Mouse (Mus musculus) spleen, embryonic (tissue): ENCODE data around the gene Gck.
"Not testable (repeated sequence)": the region's sequence is repeated elsewhere in the genome, so short reads cannot be mapped to it uniquely, and the experiment has no call there.

ENCODE experiments used
- CTCF ChIA-PET: fragments of 350-600 bp; sonication (Branson Sonifier 250); formaldehyde crosslinking; loops from one replicate; lab custom pipeline; 2022; lab: Charles Lee

The Gck gene

DNA sequence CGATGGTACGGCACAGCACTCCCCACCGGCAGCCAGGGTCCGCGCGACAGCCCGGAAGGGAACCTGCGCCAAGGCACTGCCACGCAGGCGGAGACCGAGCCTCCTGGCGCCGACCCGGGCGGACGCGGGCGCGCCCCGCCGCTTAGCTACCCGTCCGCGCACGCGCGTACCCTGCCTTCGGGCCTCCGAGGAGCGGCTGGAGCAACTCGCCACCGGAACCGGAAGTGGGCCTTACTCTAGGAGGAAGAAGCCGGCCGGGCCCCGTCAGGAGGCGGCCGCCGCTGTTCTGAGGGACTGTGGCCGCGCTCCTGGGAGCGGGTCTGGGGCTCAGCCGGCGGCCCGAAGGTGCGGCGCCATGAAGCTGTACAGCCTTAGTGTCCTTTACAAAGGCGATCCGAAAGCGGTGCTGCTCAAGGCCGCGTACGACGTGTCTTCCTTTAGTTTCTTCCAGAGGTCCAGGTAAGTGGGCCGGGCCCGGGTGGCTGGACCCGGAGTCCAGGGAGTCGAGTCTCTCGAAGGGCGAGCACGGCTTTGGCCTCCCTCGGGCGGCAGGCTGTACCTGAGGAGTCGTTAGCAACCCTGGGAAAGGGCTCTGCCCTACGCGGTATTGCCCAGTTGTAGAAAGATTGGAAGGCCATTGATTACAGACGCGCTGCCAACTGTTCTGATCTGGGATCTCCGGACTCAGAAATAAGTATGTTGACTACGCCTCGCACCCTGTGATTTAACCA, 5.8 kb upstream of the Gck start, which contains the start of gene Ykt6:
Ykt6 (plus strand) TSS at position 148 of the 731 bp plus-strand sequence.
- CTCF ChIA-PET, result interaction anchor here (1.2 kb wide), 2 partner anchors 35 to 41 kb away, joined by 4 to 5 read pairs; no protein-coding TSS in a partner anchor

DNA sequence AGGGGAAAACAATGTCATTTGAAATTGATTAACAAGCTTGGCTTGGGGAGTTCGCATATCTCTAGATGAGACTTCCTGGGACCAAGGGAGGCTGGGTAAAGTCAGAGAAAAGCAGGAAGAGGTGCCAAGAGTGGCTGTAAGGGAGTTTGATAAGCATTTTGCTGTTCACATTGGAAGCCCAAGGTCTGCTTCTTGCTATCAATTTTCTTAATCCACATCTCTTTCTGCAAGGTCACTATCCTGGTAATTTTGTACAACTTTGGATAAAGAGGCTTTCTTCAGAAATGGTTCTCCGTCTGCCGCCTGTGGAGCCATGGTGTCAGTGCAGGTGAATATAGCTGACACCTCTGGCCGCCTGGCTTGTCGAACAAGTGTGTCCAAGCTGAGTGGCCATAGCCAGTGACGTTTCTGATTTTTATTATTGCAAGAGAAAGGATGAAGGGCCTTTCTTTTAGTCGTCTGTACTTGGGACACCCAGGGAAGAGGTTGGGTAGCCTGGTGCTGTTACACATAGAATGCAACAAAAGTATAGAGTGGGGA, 5.2 kb upstream of the Gck start:
- CTCF ChIA-PET, result interaction anchor here (0.5 to 1.2 kb wide), 2 partner anchors 42 to 247 kb away, joined by 5 to 8 read pairs; no protein-coding TSS in a partner anchor

DNA sequence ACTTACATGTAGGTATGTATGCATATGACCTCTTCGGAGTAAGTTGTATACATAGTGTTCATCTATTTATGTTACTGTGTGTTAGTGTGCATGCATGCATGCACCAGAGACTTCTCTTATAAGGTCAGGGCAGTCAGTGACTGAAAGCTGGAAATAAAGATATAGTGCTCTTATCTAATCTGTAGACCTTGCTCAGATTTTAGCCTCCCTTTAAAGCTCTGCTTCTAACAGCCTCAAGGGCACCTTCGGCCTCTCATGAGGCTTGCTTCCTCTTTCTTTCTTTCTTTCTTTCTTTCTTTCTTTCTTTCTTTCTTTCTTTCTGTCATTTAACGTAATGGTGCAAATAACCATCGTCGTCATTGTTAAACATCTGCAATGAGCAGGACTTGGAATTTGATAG, 4.6 kb upstream of the Gck start:
- CTCF ChIA-PET, result interaction anchor here (0.5 to 1.2 kb wide), 2 partner anchors 43 to 246 kb away, joined by 5 to 8 read pairs; no protein-coding TSS in a partner anchor

DNA sequence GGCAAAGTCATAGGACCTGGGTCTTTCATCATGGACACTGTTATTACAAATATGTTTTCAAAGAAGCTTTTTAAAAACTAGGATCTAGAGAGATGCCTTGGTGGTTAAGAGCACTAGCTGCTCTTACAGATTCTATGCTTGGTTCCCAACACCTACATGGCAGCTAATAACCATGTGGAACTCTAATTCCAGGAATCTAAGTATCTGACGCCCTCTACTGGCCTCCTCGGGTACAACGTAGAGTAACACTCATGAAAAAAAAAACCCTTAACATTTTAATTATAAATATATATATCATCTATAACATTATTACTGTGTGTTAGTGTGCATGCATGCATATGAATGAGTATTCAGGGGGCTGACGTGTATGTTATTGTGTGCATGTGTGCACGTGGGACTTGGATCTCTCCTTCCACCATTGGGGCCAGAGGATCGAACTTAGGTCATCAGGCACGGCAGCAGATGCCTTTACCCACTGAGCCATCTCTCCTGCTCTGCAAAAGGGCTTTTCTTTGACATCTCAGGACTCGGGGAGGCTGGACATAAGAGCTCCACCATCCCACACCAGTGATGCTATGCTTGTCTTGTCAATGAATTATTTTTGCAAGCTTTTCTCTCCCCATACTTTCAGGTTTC, 3.4 kb upstream of the Gck start:
- CTCF ChIA-PET, result interaction anchor here (0.5 to 0.7 kb wide), 2 partner anchors 36 to 892 kb away, joined by 3 to 6 read pairs; no protein-coding TSS in a partner anchor

DNA sequence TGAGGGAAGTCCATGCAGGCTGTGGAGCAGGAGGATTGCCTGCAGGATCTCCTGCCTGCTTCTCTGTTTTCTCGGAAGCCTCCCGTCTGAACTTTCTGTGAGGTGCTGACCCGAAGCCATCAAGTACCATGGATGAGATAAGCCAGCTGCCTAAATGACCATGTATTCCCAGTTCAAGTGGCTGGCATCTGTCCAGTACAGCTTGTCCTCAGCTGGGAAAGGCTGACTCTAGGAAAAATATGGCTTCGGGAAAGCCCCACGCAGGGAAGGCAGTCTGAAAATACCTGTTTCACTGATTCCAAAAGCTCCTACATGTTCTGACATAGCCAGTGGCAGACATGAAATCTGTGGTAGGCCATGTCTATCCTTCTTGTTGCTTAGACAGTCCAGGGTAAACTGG, 2.6 kb upstream of the Gck start:
- CTCF ChIA-PET, result interaction anchor here (0.7 kb wide), 2 partner anchors 35 to 39 kb away, joined by 6 to 12 read pairs; no protein-coding TSS in a partner anchor

- CTCF ChIA-PET, result no interaction called here
Measured at GRCm38 (mm10) chr11:5948546-5949250, 1.2 kb downstream of the Gck start.

DNA sequence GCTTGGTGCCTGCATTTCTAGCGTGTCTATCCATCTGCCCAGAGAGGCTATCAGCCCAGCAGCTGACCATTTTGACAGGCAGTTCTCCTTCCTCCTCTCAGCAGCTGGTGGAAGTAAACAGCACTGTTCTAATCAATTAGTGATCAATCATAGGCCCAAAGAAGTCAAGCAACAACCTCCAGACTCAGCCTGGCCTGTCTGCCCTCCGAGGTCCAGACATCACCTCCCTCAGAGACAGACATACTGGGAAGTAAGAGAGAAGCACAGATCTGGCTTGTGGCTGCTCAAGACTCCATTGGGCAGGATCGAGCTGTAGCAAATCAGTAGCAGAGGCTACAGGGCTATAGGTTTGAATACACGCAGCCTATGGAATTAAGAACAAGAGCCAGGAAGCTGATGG, 2.1 kb downstream of the Gck start:
- CTCF ChIA-PET, result no interaction called here

- CTCF ChIA-PET, result no interaction called here
Measured at GRCm38 (mm10) chr11:5945096-5945495, 4.8 kb downstream of the Gck start.

DNA sequence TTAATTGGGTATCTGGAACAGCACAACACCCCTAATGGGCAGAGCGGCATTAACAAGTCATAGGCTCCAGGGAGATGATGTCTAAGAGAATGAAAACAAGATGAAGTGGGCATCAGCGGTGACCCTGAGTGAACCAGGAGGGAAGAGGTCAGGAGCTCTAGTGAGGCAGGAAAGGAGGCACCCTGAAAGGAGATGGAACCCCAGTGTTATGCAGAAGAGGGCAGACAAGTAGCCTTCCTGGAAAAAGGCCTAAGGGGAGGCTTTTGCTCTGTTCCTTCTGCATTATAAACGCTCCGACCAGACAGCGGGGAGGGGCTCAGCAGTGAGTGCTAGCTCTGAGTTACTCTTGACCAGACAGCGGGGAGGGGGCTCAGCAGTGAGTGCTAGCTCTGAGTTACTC, 6.9 kb downstream of the Gck start:
- CTCF ChIA-PET, result no interaction called here

DNA sequence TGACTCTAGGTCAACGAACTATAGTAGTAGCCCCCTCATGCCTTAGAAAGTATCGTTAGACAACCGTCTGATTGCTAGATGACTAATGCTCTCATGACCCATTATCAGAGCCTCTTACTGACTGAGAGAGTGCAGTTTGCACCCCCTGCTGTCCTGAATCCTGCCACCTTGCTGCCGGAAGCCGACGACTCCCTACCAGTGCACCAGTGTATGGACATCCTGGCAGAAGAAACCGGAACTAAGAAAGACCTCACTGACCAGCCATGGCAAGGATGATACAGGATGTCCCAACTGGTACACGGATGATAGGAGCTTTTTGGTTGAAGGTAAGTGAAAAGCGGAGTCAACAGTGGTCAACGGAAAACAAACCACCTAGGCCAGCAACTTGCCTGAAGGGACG, 15.3 kb downstream of the Gck start:
- CTCF ChIA-PET, result not testable (repeated sequence)

- CTCF ChIA-PET, result not testable (repeated sequence)
Measured at GRCm38 (mm10) chr11:5931947-5932346, 17.9 kb downstream of the Gck start.

DNA sequence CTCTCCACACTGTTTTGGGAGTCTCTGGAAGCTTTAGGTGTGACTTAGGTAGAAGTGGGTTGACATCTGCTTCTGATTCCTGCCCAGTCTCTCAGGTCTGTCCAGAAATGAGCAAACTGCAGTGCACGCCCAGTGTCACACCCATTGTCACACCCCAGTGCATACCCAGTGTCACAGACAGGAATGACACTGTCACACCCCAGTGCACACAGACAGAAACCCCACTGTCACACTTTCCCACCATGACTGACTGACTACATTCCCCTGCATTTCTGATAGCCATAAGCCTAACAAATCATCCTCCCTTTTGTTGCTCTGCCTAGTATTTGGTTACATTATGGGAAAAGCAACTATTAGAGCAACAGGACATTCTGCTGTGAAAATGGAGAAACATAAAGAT, 19.3 kb downstream of the Gck start:
- CTCF ChIA-PET, result no interaction called here

DNA sequence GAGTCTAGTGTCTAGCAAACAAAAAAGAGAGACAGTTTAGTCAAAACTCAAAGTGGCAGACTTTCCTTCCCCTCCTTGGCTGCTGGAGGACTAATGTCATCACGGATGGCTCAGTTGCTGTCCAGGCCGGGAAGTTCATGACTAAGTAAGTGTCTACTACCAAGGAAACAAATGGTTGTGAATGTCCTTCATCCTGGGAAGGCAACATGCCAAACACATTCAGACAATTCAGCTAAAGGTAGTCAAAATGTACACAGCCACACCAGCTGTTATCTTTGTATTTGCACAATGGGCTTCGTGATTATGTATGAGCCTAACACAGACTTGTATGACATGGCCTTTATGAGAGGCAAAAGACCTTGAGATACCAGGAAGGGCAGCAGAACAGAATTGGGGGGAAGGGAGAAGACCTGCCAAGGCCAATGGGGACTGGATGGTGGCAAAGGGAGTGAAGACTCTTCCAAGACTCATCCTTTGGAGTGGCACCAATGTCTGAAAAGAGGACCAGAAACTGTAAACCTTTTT, 23.1 kb downstream of the Gck start:
- CTCF ChIA-PET, result no interaction called here

GRCm38 (mm10) chr11:5924699-5925098, 25.2 kb downstream of the Gck start:
- CTCF ChIA-PET, result no interaction called here

DNA sequence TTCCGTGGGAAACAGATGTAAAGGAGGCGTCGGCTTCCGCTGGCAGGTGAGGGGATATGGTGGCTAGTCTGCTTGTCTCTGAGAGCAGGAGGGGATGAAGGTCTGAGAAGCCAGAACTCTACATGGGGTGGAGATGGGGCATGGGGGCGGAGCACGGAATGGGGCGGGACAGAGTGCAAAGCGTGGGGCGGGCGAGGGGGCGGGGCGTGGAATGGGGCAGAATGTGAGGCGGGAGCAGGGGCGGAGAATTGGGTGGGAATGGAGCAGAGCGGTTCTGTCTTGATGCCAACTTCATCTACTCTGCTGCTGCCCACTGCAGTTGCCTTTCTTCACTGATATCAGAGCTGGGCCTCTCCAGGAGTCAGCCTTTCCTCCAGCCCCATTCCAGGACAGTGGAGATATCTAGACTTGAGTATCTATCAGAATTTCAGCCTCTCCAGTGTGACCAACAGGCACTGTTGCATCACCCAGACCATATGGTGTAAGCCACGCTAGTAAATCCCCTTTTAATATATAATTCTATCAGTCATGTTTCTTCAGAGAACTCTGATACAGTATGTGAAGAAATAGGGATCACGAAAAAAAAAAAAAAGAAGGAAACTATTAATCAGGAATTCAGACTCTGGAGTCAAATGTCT, 29.4 kb downstream of the Gck start:
- CTCF ChIA-PET, result interaction anchor here (0.7 kb wide), 2 partner anchors 28 to 72 kb away, joined by 3 to 7 read pairs; no protein-coding TSS in a partner anchor

- CTCF ChIA-PET, result no interaction called here
Measured at GRCm38 (mm10) chr11:5919606-5920005, 30.3 kb downstream of the Gck start.

DNA sequence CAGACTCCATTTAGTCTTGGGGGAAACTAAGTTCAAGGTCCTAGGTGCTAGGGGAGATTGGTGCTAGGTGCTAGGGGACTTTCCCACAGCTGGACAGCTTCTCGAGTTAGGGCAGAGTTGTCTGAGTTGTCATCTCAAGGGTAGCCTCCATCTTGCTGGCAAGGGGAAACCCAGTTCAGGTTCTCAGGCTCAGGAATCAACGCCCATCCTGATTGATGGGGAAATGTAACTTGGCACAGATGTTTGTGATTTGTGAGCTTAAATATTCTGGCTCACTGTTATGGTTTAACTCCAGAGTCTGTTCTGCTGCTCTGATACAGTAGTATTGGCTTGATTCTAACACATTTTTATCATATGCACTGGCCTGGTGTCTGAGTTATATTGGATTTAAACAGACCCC, 31.8 kb downstream of the Gck start:
- CTCF ChIA-PET, result no interaction called here

- CTCF ChIA-PET, result interaction anchor here (0.6 kb wide), 1 partner anchor 9 kb away, joined by 6 read pairs; no protein-coding TSS in a partner anchor
Measured at GRCm38 (mm10) chr11:5916178-5916548, 33.7 kb downstream of the Gck start.

GRCm38 (mm10) chr11:5915429-5916177, 34.3 kb downstream of the Gck start:
- CTCF ChIA-PET, result interaction anchor here (0.6 kb wide), 1 partner anchor 10 kb away, joined by 6 read pairs; no protein-coding TSS in a partner anchor

DNA sequence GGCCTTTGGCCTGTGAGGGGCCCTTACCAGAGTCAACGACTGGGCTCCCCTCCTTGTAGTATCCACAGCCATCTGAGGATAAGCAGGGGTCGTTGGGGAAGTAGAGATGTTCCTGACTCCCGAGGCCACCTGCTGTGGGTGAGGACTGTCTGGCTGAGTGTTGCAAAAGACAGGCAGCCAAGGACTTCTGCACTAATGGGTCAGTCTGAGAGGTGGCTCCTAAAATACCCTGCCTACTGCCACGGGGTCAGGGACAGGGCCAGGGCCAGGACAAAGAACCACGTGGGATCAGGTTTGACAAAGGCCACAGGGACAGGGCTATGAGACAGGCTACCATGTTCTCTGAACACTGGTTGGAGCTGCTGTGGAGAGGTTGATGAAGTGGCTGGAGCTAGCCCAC, 34.9 kb downstream of the Gck start:
- CTCF ChIA-PET, result no interaction called here
